Mouse (Mus musculus): Measurements from ENCODE around the gene Svbp.

DNA sequence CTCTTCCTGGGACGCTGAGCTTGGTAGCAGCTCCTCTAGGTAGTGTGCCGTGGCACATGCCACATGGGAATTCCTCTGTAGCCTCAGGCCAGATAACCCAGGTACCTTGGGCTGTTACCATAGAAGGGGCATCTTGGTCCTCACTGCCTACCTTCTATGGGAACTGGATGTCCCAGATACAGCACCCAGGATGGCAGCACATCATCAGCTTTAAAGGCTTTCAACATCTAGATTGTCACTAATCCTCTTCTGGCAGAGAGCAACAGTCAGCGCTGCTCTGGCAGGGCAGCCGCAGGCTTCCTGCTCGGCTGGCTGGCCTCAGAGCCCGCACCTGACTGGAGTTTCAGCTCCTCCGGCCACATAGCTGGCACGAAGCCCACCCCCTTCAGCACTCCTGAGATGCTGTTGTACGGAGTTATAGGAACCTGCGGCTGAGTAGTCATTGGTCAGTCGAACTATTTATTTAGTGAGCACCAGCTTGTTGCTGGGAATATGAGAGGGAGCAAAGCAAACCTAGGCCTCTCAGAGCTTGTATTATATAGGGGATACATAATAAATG is 53.4 kb downstream of the Svbp start:
- TF ChIP-seq CTCF (IDR thresholded peaks at IDR 0.05; ENCODE audit: low read depth) (no peak), EP300 (IDR thresholded peaks at IDR 0.05; ENCODE audit: low read depth) (no peak)
